Mouse (Mus musculus) megakaryocyte, embryonic 14.5 days (primary cell): ENCODE data around the gene Kcnma1.

Experiments used
- FLI1 ChIP-seq: IDR thresholded peaks from 2 replicates; pipeline ENCODE4 v1.6.1; 2012; ENCODE audit warnings: low read length, inconsistent platforms, mixed read lengths
- GATA1 ChIP-seq: IDR thresholded peaks from 3 replicates; pipeline ENCODE4 v1.6.1; 2012; ENCODE audit warnings: mixed read lengths, low read length, inconsistent platforms, borderline replicate concordance

- no peak for TF ChIP-seq GATA1
- TF ChIP-seq FLI1: no peak
Observed at GRCm38 (mm10) chr14:23407051-23407450, 607.2 kb downstream of the Kcnma1 start.
